Mouse (Mus musculus): ENCODE data around the gene Socs3.

The Socs3 gene

GRCm38 (mm10) chr11:117969945-117970872 lies at the start of gene Socs3:
Gene Socs3 (minus strand): TSS chr11:117970047.
- DNase-seq = peak; percentile 89

GRCm38 (mm10) chr11:118018328-118018727 lies 48.5 kb upstream of the Socs3 start:
- DNase-seq = no peak

- DNase-seq = no peak
Observed at GRCm38 (mm10) chr11:118015381-118016145, 45.7 kb upstream of the Socs3 start.

GRCm38 (mm10) chr11:118014391-118014995 lies 44.6 kb upstream of the Socs3 start:
- DNase-seq = no peak

GRCm38 (mm10) chr11:118013339-118013738 lies 43.5 kb upstream of the Socs3 start:
- no peak for DNase-seq

- no peak for DNase-seq
Observed at GRCm38 (mm10) chr11:118012595-118012994, 42.7 kb upstream of the Socs3 start.

GRCm38 (mm10) chr11:118009865-118010571 lies 40.2 kb upstream of the Socs3 start:
- DNase-seq = no peak

- DNase-seq = no peak
Observed at GRCm38 (mm10) chr11:118008843-118009242, 39.0 kb upstream of the Socs3 start.

- no peak for DNase-seq
Observed at GRCm38 (mm10) chr11:118008144-118008805, 38.4 kb upstream of the Socs3 start.

GRCm38 (mm10) chr11:118007460-118008143 lies 37.8 kb upstream of the Socs3 start:
- no peak for DNase-seq

- no peak for DNase-seq
Observed at GRCm38 (mm10) chr11:118004217-118004616, 34.4 kb upstream of the Socs3 start.

- DNase-seq = no peak
Observed at GRCm38 (mm10) chr11:118003718-118004117, 33.9 kb upstream of the Socs3 start.

GRCm38 (mm10) chr11:118003176-118003575 lies 33.3 kb upstream of the Socs3 start:
- DNase-seq = no peak

GRCm38 (mm10) chr11:118000565-118001215 lies 30.8 kb upstream of the Socs3 start:
- no peak for DNase-seq

- no peak for DNase-seq
Observed at GRCm38 (mm10) chr11:118000083-118000482, 30.2 kb upstream of the Socs3 start.

GRCm38 (mm10) chr11:117999260-117999934 lies 29.6 kb upstream of the Socs3 start:
- no peak for DNase-seq

- no peak for DNase-seq
Observed at GRCm38 (mm10) chr11:117998356-117998755, 28.5 kb upstream of the Socs3 start.

GRCm38 (mm10) chr11:117997085-117997484 lies 27.2 kb upstream of the Socs3 start:
- no peak for DNase-seq

- no peak for DNase-seq
Observed at GRCm38 (mm10) chr11:117996066-117996465, 26.2 kb upstream of the Socs3 start.

- DNase-seq = no peak
Observed at GRCm38 (mm10) chr11:117995661-117996060, 25.8 kb upstream of the Socs3 start.

All from right cerebral cortex, postnatal 25 days (tissue).